Mouse (Mus musculus) layer of hippocampus, postnatal 14 days (tissue): ENCODE measurements around the gene Frmd5. TPM values are rescaled to one million over a fixed set of nuclear protein-coding genes. Genes with fewer than 3 reads are reported as not detected.
A peak's percentile ranks its signal among the peaks of the same experiment; 100 is the strongest.
"Not testable (repeated sequence)": the region's sequence is repeated elsewhere in the genome, so short reads cannot be mapped to it uniquely, and the experiment has no call there.

Experiments
- DNase-seq, 2 experiments: peaks; one replicate each; pipeline ENCODE4 v3.0.0; 2021 to 2022; ENCODE audit warnings: low spot score in 2 of 2, mixed read lengths in 1 of 2
- long read RNA-seq, 2 experiments: library from polyadenylated mRNA; stranded (forward); transcript quantifications; one replicate each; pipeline ENCODE4 v2.0.0; 2021
- total RNA-seq, 2 experiments: library from RNA; stranded (reverse); gene quantifications; 2 replicates each; pipeline ENCODE4 v1.2.3; 2021

The Frmd5 gene
- 10 to 100 TPM; 32.8 to 33.8 TPM for total RNA-seq
- long read RNA-seq, experiment 1, partial matches to known transcripts: 4 of 7 reads
- long read RNA-seq, experiment 1, other reads (novel, unspliced or antisense): 3 of 7 reads
- long read RNA-seq, experiment 2, partial matches to known transcripts: 8 of 12 reads
- long read RNA-seq, experiment 2, other reads (novel, unspliced or antisense): 4 of 12 reads

DNA sequence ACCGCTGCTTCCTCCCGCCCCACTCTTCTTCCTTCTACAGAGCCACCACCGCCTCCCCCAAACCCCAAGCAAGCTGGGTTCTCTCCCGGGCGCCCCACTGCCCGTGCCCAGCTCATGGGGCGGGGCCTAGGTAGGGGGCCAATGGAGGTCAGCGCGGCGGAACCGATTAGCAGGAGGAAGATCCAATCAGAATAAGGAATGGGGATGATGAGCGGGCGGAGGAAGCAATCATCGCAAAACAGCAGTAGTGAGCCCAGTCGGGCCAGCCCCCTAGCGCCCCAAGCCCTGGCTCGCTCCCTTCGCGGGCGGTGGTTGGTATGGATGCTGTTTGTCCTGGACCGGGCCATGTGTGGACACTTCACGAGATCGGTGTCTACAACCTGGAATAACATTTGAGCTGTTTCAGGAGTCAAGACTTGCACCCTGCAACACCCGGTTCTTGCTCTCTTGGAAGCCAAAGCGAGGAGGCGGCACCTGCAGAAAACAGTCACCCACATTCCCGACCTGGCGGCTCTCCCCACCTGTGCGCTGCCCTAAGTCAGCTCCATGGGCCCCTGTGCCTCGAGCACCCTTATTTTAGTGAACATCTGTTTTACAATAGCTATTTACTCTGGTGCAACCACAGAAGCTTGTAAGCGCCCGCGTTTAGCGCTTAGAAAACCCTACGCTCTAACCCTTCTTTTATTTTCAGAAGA is at the start of gene Frmd5:
TSS of gene Frmd5 (minus strand) at position 129 of the 695 bp plus-strand sequence.
- peak; percentile 91 to 96 for DNase-seq

DNA sequence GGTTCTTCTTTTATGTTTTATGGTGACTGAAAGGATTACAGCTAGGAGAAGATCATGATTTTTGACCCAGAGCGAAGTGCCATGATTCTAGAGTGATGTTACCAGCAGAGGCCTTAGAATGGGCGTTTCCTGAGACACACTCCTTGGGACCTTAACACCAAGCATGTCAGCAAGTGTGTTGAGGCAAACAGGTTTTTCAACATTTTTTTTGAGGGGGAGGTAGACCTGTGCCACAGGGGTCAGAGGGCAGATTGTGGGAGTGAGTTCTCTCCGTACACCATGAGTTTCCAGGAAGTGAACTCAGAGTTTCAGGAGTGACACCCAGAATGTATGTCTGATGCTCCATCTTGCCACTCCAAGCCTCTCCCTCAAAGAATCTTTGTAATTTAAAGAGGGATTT is 47.1 kb upstream of the Frmd5 start:
- DNase-seq: no peak

DNA sequence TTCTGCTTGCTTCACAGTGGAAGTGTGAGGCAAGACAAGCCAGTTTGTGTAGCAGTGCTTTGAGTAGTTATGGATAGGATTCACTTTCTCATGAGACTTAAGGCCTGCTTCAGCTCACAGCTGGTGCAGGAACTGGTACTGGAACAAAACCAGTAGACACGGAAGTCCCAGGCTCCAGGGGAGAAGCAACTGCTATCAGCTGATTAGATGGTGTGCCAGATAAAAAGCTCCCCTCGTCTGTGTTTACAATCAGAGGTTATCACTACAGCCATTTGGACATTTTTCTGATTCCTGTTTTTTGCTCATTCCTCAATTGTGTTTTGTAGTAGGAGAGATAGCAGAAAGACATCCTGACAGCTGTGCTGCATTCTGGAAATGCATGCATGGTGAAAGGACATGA is 45.2 kb upstream of the Frmd5 start:
- DNase-seq: no peak

DNA sequence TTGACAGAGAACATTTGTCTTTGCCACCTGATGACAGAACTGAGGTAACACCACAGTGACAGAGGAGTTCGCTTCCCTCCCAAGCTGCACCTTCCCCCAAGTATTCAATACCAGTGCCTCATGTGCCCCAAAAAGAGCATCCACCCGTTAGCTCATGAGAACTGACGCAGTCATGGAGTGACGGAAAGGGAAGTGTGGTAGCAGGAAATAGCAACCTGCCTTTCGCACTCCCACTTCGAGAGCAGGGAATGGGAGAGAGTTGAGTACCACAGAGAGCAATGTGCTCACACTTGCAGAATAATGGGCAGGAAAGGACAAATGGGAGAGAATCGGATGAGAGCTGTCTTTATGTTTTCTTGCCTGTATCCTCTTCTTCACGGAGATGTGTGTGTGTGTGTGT is 39.2 kb upstream of the Frmd5 start:
- DNase-seq: no peak

DNA sequence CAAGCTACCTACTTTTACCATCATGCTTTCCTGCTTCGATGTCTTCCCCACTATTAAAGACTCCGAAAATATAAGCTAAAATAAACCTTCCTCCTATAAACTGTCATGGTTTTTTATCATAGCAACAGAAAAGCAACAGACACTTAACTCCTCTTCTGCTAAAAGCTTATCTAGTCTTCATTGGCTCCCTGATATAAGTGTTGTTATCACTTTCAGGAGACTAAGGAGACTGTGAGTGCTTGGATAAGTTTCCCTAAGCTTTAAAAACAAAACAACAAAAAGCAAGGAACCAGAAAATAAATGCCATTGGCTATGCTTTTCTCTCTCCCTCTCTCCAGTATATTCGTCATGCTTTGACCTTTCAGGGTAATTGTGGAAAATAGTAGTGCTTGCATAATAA is 35.4 kb upstream of the Frmd5 start:
- no peak for DNase-seq

DNA sequence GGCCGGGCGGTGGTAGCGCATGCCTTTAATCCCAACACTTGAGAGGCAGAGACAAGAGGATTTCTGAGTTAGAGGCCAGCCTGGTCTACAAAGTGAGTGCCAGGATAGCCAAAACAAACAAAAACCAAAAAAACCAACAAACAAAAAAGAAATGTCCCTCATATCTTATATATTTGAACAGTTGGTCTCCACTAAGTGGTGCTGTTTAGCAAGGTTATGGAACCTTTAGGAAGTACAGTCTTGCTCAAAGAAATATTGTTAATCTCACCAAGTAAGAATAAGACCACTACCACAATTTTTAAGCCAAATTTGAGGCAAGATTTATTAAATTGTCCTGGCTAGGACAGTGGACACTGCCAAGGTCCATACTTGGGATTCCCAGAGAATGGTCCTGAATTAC is 34.6 kb upstream of the Frmd5 start:
- DNase-seq: no peak

DNA sequence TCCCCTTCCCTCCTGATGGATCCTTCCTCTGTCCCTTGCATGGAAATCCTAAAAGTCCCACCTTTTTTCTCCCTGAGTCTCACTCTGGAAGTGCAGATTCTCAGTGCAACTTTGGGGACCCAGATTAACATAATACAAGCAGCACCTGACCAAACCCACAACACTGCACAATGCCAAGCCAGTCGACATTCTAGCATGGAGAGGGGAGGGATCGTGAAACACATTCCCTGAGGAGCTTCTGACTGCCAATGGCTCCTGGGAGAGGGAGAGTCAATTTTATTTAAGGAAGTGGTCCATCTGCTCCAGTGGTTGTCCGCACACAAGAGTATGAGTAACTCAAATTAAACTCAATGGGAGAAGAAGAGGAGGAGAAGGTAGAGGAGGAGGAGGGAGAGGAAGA is 28.0 kb upstream of the Frmd5 start:
- no peak for DNase-seq

DNA sequence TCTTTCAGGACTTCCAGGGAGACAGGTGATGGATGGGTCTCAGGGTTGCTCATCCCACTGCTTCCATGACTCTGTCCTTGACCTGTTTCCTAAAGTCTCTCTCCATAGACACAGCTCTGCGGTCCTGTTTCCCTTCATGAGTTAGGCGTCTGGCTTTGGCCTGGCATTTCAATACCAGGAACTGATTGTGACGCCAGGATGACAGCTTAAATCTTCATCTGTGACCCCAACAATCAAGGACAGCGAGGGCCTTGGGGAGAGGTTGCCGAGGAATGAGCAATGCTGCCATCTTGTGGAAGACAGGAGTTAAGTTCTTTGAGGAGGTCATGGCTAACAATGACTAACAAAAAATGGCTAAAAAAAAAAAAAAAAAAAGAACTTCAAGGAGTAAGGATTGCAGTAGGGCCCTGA is 25.6 kb upstream of the Frmd5 start:
- peak; percentile 48 to 71 for DNase-seq

DNA sequence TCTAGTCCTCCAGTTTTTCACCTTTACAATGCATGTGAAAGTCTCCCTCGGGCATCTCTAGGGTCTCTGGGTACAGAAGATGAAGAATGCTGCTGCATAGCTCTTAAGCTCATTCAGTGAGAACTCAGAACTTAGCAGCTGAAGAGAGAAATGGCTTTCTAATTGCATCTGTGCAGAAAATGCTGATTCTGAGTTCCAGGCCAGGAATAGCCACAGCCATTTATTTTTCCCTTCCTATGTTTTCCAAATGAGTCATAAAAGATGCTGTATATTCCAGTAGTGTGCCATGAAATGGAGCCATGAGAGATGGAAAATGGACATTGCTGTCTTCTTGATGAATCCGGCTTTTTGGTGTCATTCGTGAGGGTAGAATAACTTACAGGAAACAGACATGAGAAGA is 21.5 kb upstream of the Frmd5 start:
- DNase-seq: no peak

DNA sequence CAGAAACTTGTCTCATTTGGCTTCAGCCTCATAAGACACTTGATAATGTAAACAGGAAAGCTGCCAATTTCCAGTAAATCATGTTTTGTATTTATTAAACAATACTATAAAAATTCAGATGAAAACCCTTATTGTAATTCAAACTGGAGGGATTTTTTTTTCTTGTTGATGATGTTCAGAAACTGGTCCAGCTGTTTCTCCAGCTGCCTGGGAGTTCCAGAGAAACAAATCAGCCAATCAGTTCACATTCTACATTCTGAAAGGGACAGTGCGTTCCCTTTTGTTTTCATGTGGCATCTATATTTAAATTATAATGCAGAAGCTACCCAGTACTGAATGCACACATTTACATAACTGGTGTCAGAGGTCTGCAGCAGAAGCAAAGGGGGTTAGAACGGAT is 19.3 kb upstream of the Frmd5 start:
- no peak for DNase-seq

DNA sequence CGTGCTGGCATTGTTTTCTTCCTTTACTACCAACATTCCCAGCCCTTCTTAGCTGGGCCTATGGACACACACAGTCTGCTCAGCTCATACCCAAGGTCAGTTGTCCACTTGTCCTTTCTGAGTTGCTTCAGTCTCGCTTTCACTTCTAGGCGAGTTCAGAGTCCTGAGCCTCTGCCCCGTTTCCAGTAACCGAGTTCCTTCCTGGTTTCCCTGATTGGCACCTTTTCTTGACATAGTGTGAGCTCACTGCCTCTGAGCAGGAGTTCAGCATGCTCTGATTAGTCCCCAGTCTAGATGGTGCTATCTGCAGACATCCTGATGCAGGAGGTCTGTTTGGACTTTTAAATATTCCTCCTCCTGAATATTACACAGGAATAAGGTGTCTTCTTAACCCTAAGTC is 17.8 kb upstream of the Frmd5 start:
- no peak for DNase-seq

DNA sequence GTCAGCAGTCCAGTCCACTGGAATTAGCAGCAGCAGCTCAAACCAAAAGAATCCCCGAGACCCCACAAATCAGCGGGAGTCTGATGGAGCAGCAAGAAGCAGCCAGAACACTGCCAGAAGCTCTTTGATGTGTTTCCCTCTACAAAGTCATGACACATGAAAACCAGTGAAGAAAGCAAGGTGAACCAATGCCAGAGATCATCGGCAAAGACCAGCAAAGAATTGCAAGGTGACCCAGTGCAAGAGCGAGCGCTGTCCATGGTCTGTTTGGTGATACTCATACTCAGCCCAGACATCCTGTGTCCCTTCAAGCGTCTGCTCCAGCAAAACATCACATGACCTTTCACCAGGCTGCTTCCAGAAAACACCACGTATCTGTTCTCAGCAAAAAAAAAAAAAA is 14.9 kb upstream of the Frmd5 start:
- no peak for DNase-seq

DNA sequence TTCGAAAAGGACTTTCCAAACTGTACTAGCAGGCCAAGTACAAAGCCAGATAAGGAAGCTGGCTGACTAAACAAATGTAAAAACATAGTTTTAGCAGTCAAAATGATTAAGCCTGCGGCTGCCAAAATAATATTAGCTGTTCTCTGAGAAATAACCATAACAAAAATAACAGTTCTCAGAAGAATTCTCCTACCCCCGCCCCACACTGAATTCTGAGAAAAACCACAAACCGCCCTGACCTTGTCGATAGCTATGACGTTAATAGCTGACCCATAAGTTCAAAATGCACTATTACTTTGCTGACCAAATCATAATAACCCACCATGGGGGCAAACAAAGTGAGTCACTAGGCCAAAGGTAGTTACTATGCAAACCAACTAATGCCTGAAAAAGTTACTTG is 4.0 kb upstream of the Frmd5 start:
- not testable (repeated sequence) for DNase-seq

DNA sequence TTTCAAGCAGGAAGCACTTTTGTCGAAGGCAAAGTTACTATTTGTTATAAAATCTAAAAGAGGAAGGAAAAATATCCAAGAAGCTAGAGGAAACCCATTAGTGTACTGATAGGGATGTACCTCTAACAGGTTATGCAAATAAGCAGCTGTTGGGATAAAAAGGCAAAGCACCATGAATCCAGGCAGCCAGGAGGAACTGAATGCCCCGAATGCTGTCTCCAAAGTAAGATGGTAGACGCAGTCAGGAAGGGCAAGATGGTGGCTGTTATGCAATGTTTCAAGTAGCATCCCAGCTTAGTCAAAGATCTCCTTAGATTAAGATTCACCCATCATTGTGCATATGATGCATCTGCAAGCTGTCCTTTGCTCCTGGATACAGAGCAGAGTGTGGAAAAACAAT is 2.2 kb upstream of the Frmd5 start:
- no peak for DNase-seq

DNA sequence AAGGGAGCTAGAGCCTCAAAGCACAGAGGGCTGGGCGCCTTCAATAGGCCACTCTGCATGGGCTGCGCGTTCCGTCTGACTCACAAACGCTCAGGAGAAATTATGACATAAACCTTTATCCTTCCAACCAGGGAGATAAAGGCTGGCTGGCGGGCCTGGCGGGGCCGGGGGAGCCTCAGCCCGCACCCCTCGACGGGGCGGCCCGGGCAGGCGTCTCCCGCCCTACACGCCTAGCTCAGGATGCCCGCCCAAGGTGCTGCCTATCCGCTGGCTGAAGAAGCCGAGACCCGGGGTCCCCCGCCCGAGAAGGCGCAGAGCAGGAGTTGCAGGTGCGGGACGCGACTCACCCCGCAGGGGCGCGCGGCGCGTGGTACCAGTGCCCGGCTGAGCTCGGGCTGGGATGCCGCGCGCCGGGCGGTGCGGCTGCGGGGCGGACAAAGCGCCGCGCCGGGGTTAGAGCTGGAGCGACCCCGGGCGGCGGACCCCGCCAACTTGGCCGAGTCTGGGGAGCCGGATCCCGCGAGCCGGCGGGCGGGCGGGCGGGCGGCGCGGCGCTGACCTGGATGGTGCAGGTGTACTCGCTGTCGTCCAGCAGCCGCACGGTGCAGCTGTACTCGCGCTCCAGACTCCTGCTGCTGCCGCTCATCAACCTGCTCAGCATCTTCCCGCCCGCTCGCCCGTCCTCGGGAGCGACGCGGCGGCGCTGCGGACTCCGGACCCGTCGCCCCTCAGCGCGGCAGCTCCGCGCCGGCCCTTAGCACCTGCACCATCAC is 530 bp downstream of the Frmd5 start:
- peak in 1 of 2 experiments; percentile 46 for DNase-seq

DNA sequence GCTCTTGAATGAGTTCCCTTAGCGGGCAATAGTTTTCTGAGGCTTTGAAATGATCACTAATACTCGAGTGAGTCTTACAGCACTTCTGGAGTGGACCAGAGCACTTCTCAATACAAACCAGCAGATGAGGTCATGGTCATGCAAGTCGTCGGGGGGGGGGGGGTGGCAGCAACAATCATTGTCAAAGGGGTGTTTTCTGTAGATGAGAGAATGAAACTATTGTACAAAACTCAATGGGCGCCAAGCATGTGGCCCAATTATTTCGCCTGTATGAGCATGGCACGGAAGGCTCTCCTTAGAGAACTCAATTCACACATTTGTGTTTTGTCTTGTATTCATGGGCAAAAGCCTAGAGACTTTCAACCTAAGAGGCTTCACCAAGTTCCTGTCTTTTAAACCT is 7.8 kb downstream of the Frmd5 start:
- DNase-seq: no peak

DNA sequence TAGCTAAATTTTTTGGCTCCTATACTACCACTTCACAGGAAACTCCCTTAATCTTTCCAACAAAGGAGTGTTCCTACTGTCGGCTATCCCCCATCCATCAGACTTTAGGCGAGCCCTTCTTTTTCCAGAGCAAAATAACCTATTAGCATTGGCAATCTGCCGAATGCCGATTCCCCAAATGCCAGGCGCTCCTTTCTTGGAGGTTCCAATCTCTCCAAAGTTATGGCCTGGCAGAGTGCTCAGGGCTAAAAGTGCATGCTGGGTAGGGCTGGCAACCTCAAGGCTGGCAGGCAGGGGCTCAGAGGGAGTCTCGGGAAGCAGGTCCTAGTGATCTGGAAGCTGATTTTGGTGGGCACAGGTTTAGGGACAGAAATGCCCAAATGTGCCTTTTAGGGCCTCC is 10.9 kb downstream of the Frmd5 start:
- DNase-seq: no peak

DNA sequence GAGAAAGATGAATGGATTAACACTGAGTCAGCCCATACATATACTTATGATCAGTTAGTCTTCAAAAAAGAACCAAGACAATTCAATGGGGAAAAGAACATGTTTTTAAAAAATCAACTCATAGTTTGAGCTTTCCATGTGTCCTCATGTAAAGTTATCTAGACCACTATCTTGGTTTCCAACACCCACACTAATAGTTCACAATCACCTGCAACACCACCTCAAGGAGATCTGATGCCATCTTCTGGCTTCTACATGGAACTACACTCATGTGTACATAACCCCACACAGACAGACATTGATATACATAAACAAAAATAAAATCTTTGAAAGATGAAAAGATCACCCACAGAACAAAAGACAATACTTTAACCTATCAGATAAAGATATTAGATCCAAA is 17.1 kb downstream of the Frmd5 start:
- DNase-seq: no peak

DNA sequence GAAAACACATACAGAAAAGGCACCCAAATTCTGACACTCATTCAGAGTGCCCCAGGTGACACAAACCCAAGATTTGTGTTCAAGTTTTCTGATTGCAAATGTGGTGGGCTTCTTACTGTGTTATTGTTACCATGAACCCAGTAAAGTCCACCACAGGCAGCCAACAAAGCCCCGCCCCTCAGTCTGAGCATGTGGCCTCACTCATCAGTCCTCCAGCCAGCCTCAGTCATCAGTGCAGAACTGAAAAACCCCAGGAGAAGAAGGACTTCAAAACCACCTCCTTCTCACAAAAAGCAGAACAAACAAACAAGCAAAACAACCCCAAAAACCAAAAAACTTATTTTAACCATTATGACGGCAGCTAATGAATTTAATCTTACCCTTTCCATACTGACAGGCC is 18.5 kb downstream of the Frmd5 start:
- no peak for DNase-seq

DNA sequence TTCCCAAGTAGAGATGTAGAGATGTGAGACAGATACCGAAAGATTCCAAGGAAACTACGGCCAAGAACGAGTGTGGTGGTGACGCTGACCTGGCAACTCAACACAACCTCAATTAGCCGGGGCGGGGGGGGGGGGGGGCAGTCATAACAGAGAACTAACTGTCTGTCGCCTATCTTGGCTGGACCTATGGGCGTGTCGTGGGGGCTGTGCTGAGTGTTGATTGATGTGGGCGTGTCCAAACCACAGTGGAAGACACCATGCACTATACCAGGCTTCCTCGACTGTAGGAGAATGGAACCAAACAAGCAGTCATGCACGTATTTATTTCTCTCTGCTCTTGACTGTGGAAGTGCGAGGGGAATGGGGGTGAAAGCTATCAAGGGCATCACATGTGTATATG is 19.1 kb downstream of the Frmd5 start:
- no peak for DNase-seq

DNA sequence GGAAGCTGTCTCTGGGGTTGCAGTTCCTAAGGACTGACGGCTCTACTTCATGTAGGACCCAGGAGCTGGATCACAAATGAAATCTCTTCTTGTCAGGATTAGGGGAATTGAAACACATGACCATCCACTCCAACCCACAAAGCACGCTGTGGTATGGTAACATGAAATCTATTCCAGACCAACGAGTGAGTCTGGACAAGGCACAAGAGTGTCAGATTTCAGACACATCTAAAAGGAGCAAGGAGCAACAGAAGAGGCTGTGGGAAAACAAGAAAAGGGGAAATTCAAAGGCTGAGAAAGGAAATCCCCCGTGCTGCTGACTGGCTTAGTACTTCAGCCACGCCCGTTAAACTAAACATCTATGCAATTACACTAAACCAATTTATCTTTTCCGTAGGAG is 19.6 kb downstream of the Frmd5 start:
- DNase-seq: no peak

DNA sequence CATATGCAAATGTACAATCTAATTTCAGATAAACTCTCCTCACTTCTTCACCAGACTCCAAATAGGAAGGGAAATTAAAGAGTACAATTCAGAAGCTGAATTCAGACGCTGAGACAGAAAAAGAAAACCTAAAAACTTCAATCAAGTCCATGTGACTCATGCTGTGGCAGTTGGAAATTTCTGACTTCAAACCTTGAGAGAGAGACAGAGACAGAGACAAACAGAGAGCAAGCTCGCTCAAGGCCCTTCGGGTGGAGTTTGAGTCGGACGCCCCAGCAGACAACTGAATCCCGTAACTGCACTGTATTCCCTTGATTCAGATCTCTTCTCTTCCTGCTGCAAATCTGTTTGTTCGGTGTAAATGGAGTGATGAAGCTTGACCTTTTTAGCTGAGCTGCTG is 30.7 kb downstream of the Frmd5 start:
- no peak for DNase-seq

DNA sequence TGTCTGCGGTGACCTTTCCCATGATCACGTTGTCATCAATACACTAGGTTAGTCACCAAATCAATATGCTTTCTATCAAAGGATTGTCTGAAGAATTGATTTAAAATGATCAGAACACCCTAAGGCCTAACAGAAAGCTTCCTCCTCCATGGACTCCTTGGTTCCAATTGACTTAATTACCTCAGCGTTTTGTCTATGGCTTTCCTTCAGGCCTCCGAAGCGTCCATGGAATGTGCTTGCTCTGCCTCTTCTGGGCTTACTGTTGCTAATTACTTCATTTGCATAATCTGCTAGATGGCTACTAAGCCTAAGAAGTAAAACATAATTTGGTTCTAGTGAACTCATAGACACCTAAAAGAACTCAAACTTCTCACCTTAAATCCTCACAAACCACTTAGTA is 42.0 kb downstream of the Frmd5 start:
- no peak for DNase-seq
